Mouse (Mus musculus): ENCODE data around the gene Rab28. TPM values are rescaled to one million over a fixed set of nuclear protein-coding genes. Genes with fewer than 3 reads are reported as not detected.

Rab28 gene
- 32.2 and 37.5 TPM in 2 replicates for polyA plus RNA-seq (2012; ENCODE audit: insufficient read depth, insufficient read length, missing spikeins)

GRCm38 (mm10) chr5:41708051-41708630 lies at the start of gene Rab28:
Gene Rab28 (minus strand): TSS chr5:41708157.
- peak within 1 kb of the TSS; percentile 92 for H3K27ac ChIP-seq (ENCODE audit: insufficient read depth, low read depth, low read length)
- peak within 1 kb of the TSS; percentile 95 for H3K4me3 ChIP-seq (ENCODE audit: insufficient read depth, low read length)
- peaks cover 2% of the 10 kb centered on the region; the same call in 1 of the 2 replicates for H3K4me1 ChIP-seq (ENCODE audit: control insufficient read depth, insufficient read depth, low read length)
- TF ChIP-seq CTCF (IDR thresholded peaks at IDR 0.05; ENCODE audit: low read depth, low read length) (no peak), POLR2A (IDR thresholded peaks at IDR 0.05; ENCODE audit: borderline replicate concordance, low read depth, low read length) (0 out of 2 replicates have a peak, but pooled peaks have one; percentile 18)

GRCm38 (mm10) chr5:41757338-41757737 lies 49.4 kb upstream of the Rab28 start:
- no peak for TF ChIP-seq CTCF (IDR thresholded peaks at IDR 0.05; ENCODE audit: low read depth, low read length)
- no peak for TF ChIP-seq POLR2A (IDR thresholded peaks at IDR 0.05; ENCODE audit: borderline replicate concordance, low read depth, low read length)
- H3K27ac ChIP-seq (ENCODE audit: insufficient read depth, low read depth, low read length), result no peak overlapping the region
- no peaks in the 10 kb centered on the region for H3K4me1 ChIP-seq (ENCODE audit: control insufficient read depth, insufficient read depth, low read length)
- no peak overlapping the region for H3K4me3 ChIP-seq (ENCODE audit: insufficient read depth, low read length)

GRCm38 (mm10) chr5:41756396-41756795 lies 48.4 kb upstream of the Rab28 start:
- H3K4me1 ChIP-seq (ENCODE audit: control insufficient read depth, insufficient read depth, low read length), result no peaks in the 10 kb centered on the region
- TF ChIP-seq POLR2A (IDR thresholded peaks at IDR 0.05; ENCODE audit: borderline replicate concordance, low read depth, low read length) (no peak), CTCF (IDR thresholded peaks at IDR 0.05; ENCODE audit: low read depth, low read length) (no peak)
- H3K27ac ChIP-seq (ENCODE audit: insufficient read depth, low read depth, low read length), result no peak overlapping the region
- H3K4me3 ChIP-seq (ENCODE audit: insufficient read depth, low read length), result no peak overlapping the region

- no peak for TF ChIP-seq POLR2A (IDR thresholded peaks at IDR 0.05; ENCODE audit: borderline replicate concordance, low read depth, low read length)
- no peak for TF ChIP-seq CTCF (IDR thresholded peaks at IDR 0.05; ENCODE audit: low read depth, low read length)
- H3K4me3 ChIP-seq (ENCODE audit: insufficient read depth, low read length), result no peak overlapping the region
- no peaks in the 10 kb centered on the region for H3K4me1 ChIP-seq (ENCODE audit: control insufficient read depth, insufficient read depth, low read length)
- no peak overlapping the region for H3K27ac ChIP-seq (ENCODE audit: insufficient read depth, low read depth, low read length)
Observed at GRCm38 (mm10) chr5:41755373-41755960, 47.5 kb upstream of the Rab28 start.

GRCm38 (mm10) chr5:41754836-41755235 lies 46.9 kb upstream of the Rab28 start:
- no peaks in the 10 kb centered on the region for H3K4me1 ChIP-seq (ENCODE audit: control insufficient read depth, insufficient read depth, low read length)
- H3K4me3 ChIP-seq (ENCODE audit: insufficient read depth, low read length), result peak overlapping the region; percentile 33
- TF ChIP-seq CTCF (IDR thresholded peaks at IDR 0.05; ENCODE audit: low read depth, low read length) (no peak), POLR2A (IDR thresholded peaks at IDR 0.05; ENCODE audit: borderline replicate concordance, low read depth, low read length) (no peak)
- H3K27ac ChIP-seq (ENCODE audit: insufficient read depth, low read depth, low read length), result no peak overlapping the region

- Histone ChIP-seq H3K4me1 (ENCODE audit: control insufficient read depth, insufficient read depth, low read length) (no peaks in the 10 kb centered on the region), H3K4me3 (ENCODE audit: insufficient read depth, low read length) (peak overlapping the region; percentile 33), H3K27ac (ENCODE audit: insufficient read depth, low read depth, low read length) (no peak overlapping the region)
- TF ChIP-seq CTCF (IDR thresholded peaks at IDR 0.05; ENCODE audit: low read depth, low read length) (no peak), POLR2A (IDR thresholded peaks at IDR 0.05; ENCODE audit: borderline replicate concordance, low read depth, low read length) (no peak)
Observed at GRCm38 (mm10) chr5:41754226-41754775, 46.3 kb upstream of the Rab28 start.

GRCm38 (mm10) chr5:41752721-41753120 lies 44.8 kb upstream of the Rab28 start:
- Histone ChIP-seq H3K4me3 (ENCODE audit: insufficient read depth, low read length) (no peak overlapping the region), H3K4me1 (ENCODE audit: control insufficient read depth, insufficient read depth, low read length) (no peaks in the 10 kb centered on the region), H3K27ac (ENCODE audit: insufficient read depth, low read depth, low read length) (no peak overlapping the region)
- no peak for TF ChIP-seq CTCF (IDR thresholded peaks at IDR 0.05; ENCODE audit: low read depth, low read length)
- no peak for TF ChIP-seq POLR2A (IDR thresholded peaks at IDR 0.05; ENCODE audit: borderline replicate concordance, low read depth, low read length)

- Histone ChIP-seq H3K4me1 (ENCODE audit: control insufficient read depth, insufficient read depth, low read length) (no peaks in the 10 kb centered on the region), H3K4me3 (ENCODE audit: insufficient read depth, low read length) (no peak overlapping the region), H3K27ac (ENCODE audit: insufficient read depth, low read depth, low read length) (no peak overlapping the region)
- TF ChIP-seq POLR2A (IDR thresholded peaks at IDR 0.05; ENCODE audit: borderline replicate concordance, low read depth, low read length), result no peak
- no peak for TF ChIP-seq CTCF (IDR thresholded peaks at IDR 0.05; ENCODE audit: low read depth, low read length)
Observed at GRCm38 (mm10) chr5:41744898-41745780, 37.2 kb upstream of the Rab28 start.

GRCm38 (mm10) chr5:41744234-41744633 lies 36.3 kb upstream of the Rab28 start:
- Histone ChIP-seq H3K4me1 (ENCODE audit: control insufficient read depth, insufficient read depth, low read length) (no peaks in the 10 kb centered on the region), H3K27ac (ENCODE audit: insufficient read depth, low read depth, low read length) (no peak overlapping the region), H3K4me3 (ENCODE audit: insufficient read depth, low read length) (no peak overlapping the region)
- TF ChIP-seq CTCF (IDR thresholded peaks at IDR 0.05; ENCODE audit: low read depth, low read length) (no peak), POLR2A (IDR thresholded peaks at IDR 0.05; ENCODE audit: borderline replicate concordance, low read depth, low read length) (no peak)

Measured in bone marrow macrophage, adult 2 months (primary cell).